Mouse (Mus musculus) hindbrain, postnatal 0 days (tissue): ENCODE measurements around the gene Fignl1. TPM values are rescaled to one million over a fixed set of nuclear protein-coding genes. Genes with fewer than 3 reads are reported as not detected.

ENCODE experiments used
- ATAC-seq: fragments of 200-750 bp; cut with Nextera tagmentation; 2 replicates; pipeline ENCODE4 v1.8.0; 2017; ENCODE audit warnings: mild to moderate bottlenecking, moderate TSS enrichment, moderate library complexity
- DNase-seq: peaks from one replicate; pipeline ENCODE4 v3.0.0-alpha.2; 2015; ENCODE audit warnings: low spot score
- H3K27ac ChIP-seq: fragments of 300-500 bp; sonication (generic); 2 replicates; pipeline ENCODE4 v1.5.1; 2014; ENCODE audit warnings: mild to moderate bottlenecking
- H3K27me3 ChIP-seq: fragments of 300-500 bp; sonication (generic); 2 replicates; pipeline ENCODE4 v1.6.1; 2014; ENCODE audit warnings: low read length, mixed read lengths; ENCODE audit not compliant: insufficient read depth
- H3K36me3 ChIP-seq: fragments of 300-500 bp; sonication (generic); 2 replicates; pipeline ENCODE4 v1.6.1; 2014; ENCODE audit warnings: low read length, mixed read lengths; ENCODE audit not compliant: insufficient read depth
- H3K4me1 ChIP-seq: fragments of 300-500 bp; sonication (generic); 2 replicates; pipeline ENCODE4 v1.6.1; 2014; ENCODE audit warnings: antibody characterized with exemption, low read length, mixed read lengths; ENCODE audit not compliant: insufficient read depth
- H3K4me2 ChIP-seq: fragments of 300-500 bp; sonication (generic); 2 replicates; pipeline ENCODE4 v1.6.1; 2014; ENCODE audit warnings: low read depth, mild to moderate bottlenecking, low read length, moderate library complexity, mixed read lengths
- H3K4me3 ChIP-seq: fragments of 300-500 bp; sonication (generic); 2 replicates; pipeline ENCODE4 v1.5.1; 2014; ENCODE audit warnings: low read length
- H3K9ac ChIP-seq: fragments of 300-500 bp; sonication (generic); replicated peaks from 2 replicates; pipeline ENCODE4 v1.6.1; 2014; ENCODE audit warnings: mild to moderate bottlenecking, low read length, moderate library complexity, mixed read lengths
- H3K9me3 ChIP-seq: fragments of 300-500 bp; sonication (generic); 2 replicates; pipeline ENCODE4 v1.6.1; 2016; ENCODE audit warnings: low read length, mixed read lengths
- CTCF ChIP-seq: IDR thresholded peaks from 2 replicates; pipeline ENCODE4 v1.5.1; 2016; ENCODE audit warnings: antibody characterized with exemption, control low read depth, low read depth
- whole genome bisulfite sequencing: fragments of 180-500 bp; shearing (Covaris S2); extraction: QIAGEN DNeasy Blood & Tissue Kit; methylation state at CpG from one replicate; pipeline ENCODE4 v1.1.7; 2014; 5-methylcytosine and 5-hydroxymethylcytosine counted together
- polyA plus RNA-seq: library from polyadenylated mRNA; unstranded; fragments of >200 nt; fragmentation: Nextera tagmentation; extraction: Ambion mirVana; gene quantifications from 2 replicates; pipeline ENCODE4 v1.2.1, GENCODE M21; 2015
- total RNA-seq: library from RNA; depleted of rRNA; stranded (reverse); fragments of >200 nt; gene quantifications from 2 replicates; pipeline ENCODE4 v1.2.3, GENCODE M21; 2014

Fignl1 gene
- total and polyA plus RNA-seq, 2 experiments from 2014 or later: 7.0 to 11.3 TPM

DNA sequence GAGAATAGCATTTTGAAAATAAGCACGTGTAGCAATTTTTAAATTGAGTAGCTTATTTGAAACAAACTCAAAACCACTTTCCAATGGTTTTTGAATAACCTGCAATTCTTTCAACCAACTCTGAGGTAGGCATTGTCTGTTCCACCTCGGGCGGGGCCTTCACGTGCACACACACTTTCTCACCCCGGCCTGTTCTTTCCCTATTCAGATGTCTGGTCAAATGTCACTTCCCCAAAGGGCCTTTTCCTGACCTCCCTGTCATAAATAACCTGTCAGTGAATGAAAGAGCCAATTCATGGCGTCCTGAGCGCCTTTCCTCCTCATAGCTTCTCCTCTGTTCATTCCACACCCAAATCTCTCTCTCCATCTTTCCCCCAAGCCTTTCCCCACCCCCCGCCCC is 24.3 kb upstream of the Fignl1 start:
- H3K4me2 ChIP-seq: no peak overlapping the region
- H3K27me3 ChIP-seq: no peaks in the 10 kb centered on the region
- no peaks in the 10 kb centered on the region for H3K4me1 ChIP-seq
- no peaks in the 10 kb centered on the region for H3K36me3 ChIP-seq
- no peak for ATAC-seq
- 52% methylated on average over 8 of the region's 8 CpGs for WGBS
- no peak overlapping the region for H3K27ac ChIP-seq
- TF ChIP-seq CTCF: no peak
- H3K4me3 ChIP-seq: no peak overlapping the region
- no peaks in the 10 kb centered on the region for H3K9me3 ChIP-seq
- no peak for DNase-seq
- no peak overlapping the region for H3K9ac ChIP-seq

GRCm38 (mm10) chr11:11832755-11833084 is 24.0 kb upstream of the Fignl1 start:
- TF ChIP-seq CTCF: no peak
- H3K9ac ChIP-seq: no peak overlapping the region
- DNase-seq (no peak), ATAC-seq (no peak)
- no peak overlapping the region for H3K4me2 ChIP-seq
- H3K27ac ChIP-seq: no peak overlapping the region
- no peaks in the 10 kb centered on the region for H3K36me3 ChIP-seq
- WGBS: 45% methylated on average over 6 of the region's 6 CpGs
- H3K4me3 ChIP-seq: no peak overlapping the region
- H3K4me1 ChIP-seq: no peaks in the 10 kb centered on the region
- H3K9me3 ChIP-seq: no peaks in the 10 kb centered on the region
- no peaks in the 10 kb centered on the region for H3K27me3 ChIP-seq

GRCm38 (mm10) chr11:11831940-11832754 is 23.4 kb upstream of the Fignl1 start:
- no peaks in the 10 kb centered on the region for H3K36me3 ChIP-seq
- H3K9me3 ChIP-seq: no peaks in the 10 kb centered on the region
- DNase-seq (no peak), ATAC-seq (no peak)
- TF ChIP-seq CTCF: no peak
- 31% methylated on average over 6 of the region's 6 CpGs for WGBS
- no peak overlapping the region for H3K27ac ChIP-seq
- no peak overlapping the region for H3K4me3 ChIP-seq
- H3K4me1 ChIP-seq: no peaks in the 10 kb centered on the region
- H3K9ac ChIP-seq: no peak overlapping the region
- H3K27me3 ChIP-seq: no peaks in the 10 kb centered on the region
- no peak overlapping the region for H3K4me2 ChIP-seq

DNA sequence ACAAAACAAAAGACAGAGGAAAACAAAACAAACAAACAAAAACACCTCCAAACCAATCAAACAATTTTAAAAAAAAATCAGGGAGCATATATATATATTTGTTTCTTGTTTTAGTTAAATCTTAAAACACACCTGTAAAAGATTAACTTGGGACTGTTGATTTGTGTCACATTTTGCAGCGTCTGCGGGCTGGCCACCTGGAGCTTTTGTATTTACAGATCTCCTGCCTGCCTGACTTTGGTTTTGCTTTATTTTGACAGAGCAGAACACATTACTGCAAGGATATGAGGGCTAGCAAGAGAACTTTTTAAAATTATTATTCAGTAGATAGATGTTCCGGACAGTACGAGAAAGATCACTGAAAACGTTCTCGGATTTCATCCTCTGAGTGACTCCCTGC is 22.8 kb upstream of the Fignl1 start:
- Histone ChIP-seq H3K27ac (no peak overlapping the region), H3K9me3 (no peaks in the 10 kb centered on the region), H3K4me3 (no peak overlapping the region), H3K9ac (no peak overlapping the region), H3K4me1 (no peaks in the 10 kb centered on the region), H3K4me2 (no peak overlapping the region), H3K36me3 (no peaks in the 10 kb centered on the region), H3K27me3 (no peaks in the 10 kb centered on the region)
- DNase-seq (no peak), ATAC-seq (no peak)
- no peak for TF ChIP-seq CTCF
- 53% methylated on average over 6 of the region's 6 CpGs for WGBS

DNA sequence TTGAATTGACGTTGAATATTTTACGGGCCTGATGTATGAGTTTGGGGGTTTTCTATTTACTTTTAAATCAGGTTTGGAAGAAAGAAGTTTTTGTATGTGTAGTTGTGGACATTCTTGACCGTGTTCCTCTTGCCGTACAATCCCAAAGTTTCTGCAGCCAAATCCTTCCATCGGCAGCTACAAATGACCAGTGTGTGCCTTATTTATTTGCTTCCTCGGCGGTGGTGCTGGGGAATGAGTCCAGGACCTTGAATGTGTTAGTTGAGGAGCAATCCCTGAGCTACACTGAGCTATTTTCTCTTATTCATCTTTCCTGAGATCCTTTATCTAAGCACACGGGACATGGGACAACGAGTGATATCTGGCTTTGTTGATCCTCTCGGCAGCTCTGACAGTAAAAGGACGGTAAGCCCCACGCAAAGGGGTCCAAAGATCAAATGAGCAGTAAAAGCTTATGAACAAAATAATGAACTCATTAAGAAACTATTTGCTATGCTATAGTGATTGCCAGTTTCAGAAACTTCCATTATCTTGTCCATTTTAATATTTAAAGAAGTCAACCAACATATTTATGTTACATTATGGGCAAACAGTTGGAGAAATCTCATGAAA is 22.2 kb upstream of the Fignl1 start:
- no peak overlapping the region for H3K4me2 ChIP-seq
- H3K4me3 ChIP-seq: no peak overlapping the region
- WGBS: 48% methylated on average over 12 of the region's 12 CpGs
- H3K9ac ChIP-seq: no peak overlapping the region
- no peaks in the 10 kb centered on the region for H3K36me3 ChIP-seq
- TF ChIP-seq CTCF: no peak
- DNase-seq (no peak), ATAC-seq (no peak)
- H3K27me3 ChIP-seq: no peaks in the 10 kb centered on the region
- H3K27ac ChIP-seq: no peak overlapping the region
- H3K4me1 ChIP-seq: no peaks in the 10 kb centered on the region
- no peaks in the 10 kb centered on the region for H3K9me3 ChIP-seq

- no peak overlapping the region for H3K4me3 ChIP-seq
- ATAC-seq (no peak), DNase-seq (no peak)
- H3K9me3 ChIP-seq: no peaks in the 10 kb centered on the region
- TF ChIP-seq CTCF: no peak
- no peak overlapping the region for H3K9ac ChIP-seq
- no peak overlapping the region for H3K4me2 ChIP-seq
- H3K4me1 ChIP-seq: no peaks in the 10 kb centered on the region; the same call in 1 of the 2 replicates
- H3K27ac ChIP-seq: no peak overlapping the region
- H3K36me3 ChIP-seq: no peaks in the 10 kb centered on the region
- WGBS: 45% methylated on average over 11 of the region's 11 CpGs
- no peaks in the 10 kb centered on the region for H3K27me3 ChIP-seq
Observed at GRCm38 (mm10) chr11:11829161-11830000, 20.6 kb upstream of the Fignl1 start.
